Mouse (Mus musculus) right cerebral cortex, postnatal 4 days (tissue): ENCODE measurements around the gene Zbtb8b.
"Not testable (repeated sequence)": the region's sequence is repeated elsewhere in the genome, so short reads cannot be mapped to it uniquely, and the experiment has no call there.

ENCODE experiments used
- DNase-seq: peaks from one replicate; pipeline ENCODE4 v3.0.0-alpha.2; 2022

The Zbtb8b gene

GRCm38 (mm10) chr4:129410991-129411390 is 29.7 kb downstream of the Zbtb8b start:
- no peak for DNase-seq

DNA sequence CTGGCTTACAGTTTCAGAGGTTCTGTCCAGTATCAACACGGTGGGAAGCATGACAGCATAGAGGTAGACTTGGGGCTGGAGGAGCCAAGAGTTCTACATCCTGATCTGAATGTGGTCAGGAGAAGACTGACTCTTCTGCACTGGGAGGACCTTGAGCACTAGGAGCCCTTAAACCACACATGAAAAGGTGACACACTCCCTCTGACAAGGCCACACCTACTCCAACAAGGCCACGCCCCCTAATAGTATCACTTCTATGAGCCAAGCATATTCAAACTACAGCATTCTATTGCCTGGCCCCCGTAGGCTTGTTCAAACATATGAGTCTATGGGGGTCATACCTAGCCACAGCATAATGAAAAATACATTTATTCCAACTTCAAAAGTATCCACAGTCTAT is 30.1 kb downstream of the Zbtb8b start:
- not testable (repeated sequence) for DNase-seq

DNA sequence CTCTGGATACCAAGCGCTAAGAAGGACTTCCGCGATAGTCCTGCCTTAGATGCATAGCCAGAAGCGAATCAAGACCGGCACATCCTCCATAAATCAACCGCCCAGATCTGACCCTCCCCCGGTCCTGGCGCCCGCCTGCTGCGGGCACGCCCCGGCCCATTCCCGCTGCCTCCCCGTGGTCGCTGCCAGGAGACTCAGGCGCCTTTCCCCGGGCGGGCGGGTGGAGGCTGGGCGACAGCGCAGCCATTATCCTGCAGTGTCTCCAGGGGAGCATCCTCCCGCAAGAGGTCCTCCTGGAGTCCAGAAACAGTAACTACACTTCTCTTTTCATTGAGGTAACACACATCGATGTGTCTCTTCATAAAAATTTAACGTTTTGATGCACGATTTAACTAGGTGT is 34.2 kb downstream of the Zbtb8b start:
- peak; percentile 32 for DNase-seq

GRCm38 (mm10) chr4:129399813-129400212 is 40.8 kb downstream of the Zbtb8b start:
- DNase-seq, result no peak

- no peak for DNase-seq
Observed at GRCm38 (mm10) chr4:129396960-129397359, 43.7 kb downstream of the Zbtb8b start.

DNA sequence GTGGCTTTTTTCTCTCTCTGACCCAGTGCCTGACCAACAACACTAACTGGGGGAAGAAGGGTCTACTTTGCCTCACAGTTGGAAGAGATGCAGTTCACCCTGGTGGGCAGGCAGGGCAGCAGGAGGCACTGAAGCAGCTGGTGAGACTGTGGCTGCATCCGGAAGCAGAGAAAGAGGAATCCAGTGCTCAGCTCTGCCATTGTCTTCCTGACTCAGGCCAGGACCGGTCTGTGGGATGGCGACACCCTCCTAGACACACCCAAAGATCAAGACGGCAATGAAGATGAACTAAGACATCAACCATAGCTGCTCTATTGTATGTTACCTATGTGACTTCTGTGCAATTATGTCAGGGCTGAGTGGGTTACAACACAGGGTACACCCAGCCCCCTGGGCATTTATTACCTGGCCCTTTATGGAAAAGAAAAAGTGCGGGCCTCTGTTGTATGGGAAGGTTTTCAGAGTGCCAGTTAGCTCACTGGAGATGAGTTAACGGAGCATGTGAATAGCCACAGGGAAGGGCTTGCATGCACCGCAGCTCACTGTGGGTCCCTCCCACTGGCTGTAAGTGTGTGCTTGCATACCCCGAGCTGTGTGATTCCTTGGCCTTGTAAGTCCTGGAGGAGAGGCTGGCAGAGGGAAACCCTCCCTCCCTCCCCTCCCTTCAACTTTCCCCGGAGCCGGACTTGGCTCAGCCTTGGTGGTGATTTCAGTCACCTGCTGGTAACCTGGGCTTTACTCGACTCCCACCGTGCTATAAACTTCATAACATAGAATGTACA is 46.4 kb downstream of the Zbtb8b start:
- no peak for DNase-seq

DNA sequence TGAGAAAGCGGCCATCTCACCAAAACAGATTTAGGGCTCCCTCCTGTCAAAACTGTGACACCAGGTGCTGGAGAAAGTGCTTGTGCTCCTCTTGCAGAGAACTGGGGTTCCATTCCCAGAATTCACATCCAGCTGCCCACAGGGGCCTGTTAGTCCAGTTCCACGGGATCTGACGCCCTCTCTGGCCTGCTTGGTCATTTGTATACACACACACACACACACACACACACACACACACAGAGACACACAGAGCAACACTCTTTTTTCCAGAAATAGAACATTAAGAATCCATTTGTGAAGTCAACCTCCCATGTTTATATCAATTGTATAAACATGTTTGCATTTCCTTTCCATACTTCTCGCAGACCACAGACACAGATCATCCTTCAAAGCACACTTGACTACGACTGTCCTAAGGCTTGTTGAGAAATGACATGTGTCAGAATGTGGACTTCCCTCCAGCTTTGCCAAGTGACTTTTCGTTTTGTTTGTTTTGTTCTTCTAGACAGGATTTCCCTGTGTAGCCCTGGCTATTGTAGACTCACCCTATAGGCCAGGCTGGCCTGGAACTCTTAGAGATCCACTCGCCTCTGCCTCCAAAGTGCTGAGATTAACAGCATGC is 49.6 kb downstream of the Zbtb8b start:
- DNase-seq, result no peak

GRCm38 (mm10) chr4:129390216-129390743 is 50.4 kb downstream of the Zbtb8b start:
- no peak for DNase-seq

GRCm38 (mm10) chr4:129388404-129388803 is 52.2 kb downstream of the Zbtb8b start:
- no peak for DNase-seq

GRCm38 (mm10) chr4:129386989-129387388 is 53.7 kb downstream of the Zbtb8b start:
- no peak for DNase-seq

GRCm38 (mm10) chr4:129386269-129386946 is 54.2 kb downstream of the Zbtb8b start:
- no peak for DNase-seq

DNA sequence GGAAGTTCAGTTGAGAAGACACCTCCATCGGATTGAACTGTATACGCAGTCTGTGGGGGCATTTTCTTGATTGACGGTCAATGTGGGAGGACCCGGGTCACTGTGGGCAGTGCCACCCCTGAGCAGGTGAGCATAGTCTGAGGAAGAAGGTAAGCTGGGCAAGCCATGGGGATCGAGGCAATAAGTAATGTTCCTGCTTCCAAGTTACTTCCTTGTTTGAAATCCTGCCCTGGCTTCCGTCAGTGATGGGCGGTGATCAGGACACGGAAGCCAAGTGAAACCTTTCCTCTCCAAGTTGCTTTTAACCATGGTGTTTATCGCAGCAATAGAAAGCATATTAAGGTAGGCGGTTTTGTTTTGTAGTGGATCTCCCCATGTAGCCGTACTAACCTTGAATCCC is 55.0 kb downstream of the Zbtb8b start:
- no peak for DNase-seq

- no peak for DNase-seq
Observed at GRCm38 (mm10) chr4:129384440-129384839, 56.2 kb downstream of the Zbtb8b start.

DNA sequence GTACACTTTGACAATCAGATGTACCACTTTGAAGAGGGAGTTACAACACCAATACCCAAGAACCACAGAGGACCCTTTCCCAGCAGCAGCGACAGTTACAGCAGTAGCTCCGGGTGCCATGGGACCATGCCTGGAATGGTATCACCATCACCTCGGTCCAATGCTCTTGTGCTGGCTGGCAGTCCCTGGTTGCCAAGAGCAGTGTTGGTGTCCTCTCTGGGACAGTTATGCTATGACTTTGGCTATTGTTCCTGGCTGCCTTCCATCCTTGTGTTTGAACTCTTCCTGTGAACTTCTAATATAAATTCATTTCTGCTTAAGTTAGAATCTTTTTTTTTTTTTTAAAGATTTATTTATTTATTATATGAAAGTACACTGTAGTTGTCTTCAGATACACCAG is 57.1 kb downstream of the Zbtb8b start:
- DNase-seq, result no peak

GRCm38 (mm10) chr4:129382488-129382887 is 58.2 kb downstream of the Zbtb8b start:
- no peak for DNase-seq

DNA sequence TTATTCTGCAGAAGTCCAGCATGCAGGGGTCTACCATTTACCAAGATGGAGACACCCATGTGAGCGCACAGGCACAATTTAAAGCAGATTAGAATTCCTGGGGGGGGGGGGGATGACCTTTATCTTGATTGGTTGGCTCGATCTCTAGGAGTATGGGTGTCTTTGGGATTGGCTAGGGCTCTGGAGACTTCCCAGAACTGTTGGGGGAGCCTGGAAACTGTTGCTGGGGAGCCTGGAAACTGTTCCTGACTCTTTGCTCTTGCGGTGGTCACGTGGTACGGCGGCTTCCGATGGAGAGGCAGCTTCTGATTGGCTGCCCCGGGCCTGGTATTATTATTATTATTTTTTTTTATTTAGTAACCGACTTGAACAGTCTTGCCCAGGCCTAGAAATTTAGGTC is 58.6 kb downstream of the Zbtb8b start:
- DNase-seq, result no peak

DNA sequence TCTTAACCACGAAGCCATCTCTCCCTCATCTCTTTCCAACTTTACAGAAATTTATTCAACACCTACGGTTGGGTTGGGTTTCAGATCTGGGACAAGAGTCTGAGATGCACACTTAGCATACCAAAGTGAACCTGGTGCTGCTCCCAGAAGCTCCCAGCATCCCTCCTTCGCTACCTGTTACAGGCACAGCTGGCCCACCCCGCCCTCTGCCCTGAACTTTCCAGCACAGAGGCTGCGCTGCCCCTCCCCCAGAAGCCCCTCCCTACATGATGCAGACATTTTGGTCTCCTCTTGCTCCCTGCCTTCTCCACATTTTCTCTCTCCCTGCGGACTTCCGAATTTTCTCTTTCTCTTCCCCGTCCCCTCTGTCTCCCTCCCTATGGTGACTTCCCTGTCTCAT is 59.5 kb downstream of the Zbtb8b start:
- DNase-seq, result no peak

GRCm38 (mm10) chr4:129379805-129380204 is 60.8 kb downstream of the Zbtb8b start:
- DNase-seq, result no peak

- DNase-seq, result peak; percentile 57
Observed at GRCm38 (mm10) chr4:129377601-129378390, 62.9 kb downstream of the Zbtb8b start, which contains the start of gene Zbtb8a. Zbtb8a (minus strand) TSS chr4:129378116.

- DNase-seq, result peak; percentile 46
Observed at GRCm38 (mm10) chr4:129376961-129377545, 63.6 kb downstream of the Zbtb8b start.

GRCm38 (mm10) chr4:129375821-129376220 is 64.8 kb downstream of the Zbtb8b start:
- DNase-seq, result no peak
